Mouse (Mus musculus) lung, postnatal 25 days (tissue): ENCODE measurements at regions not wholly inside any gene's neighbourhood (a gene's known extent, or its start where the extent isn't known, plus 50 kb on each side); places are given as distances from the start of the nearest gene placed in this dataset.

Experiments used
- DNase-seq: peaks from one replicate; pipeline ENCODE4 v3.0.0; 2022; ENCODE audit warnings: low spot score

DNA sequence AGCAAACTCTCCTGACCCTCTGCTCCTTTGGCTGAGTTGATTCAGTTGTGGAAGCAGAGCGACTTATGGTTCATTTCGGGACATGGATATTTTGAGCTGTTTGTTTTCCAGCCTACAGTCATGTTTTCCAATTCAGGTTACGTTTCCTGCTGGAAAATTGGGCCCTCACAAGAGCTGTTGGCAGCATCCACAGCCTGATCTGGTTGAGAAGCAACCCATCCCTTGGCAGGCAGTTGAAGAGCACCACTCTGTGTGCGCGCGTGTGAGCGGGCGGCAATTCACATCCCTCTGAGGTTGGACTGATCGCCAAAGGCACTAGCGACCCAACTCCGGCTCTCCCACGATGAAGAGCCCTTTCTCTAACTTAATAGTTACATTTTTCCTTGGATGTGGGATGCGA, 457.1 kb downstream of the Tmem38b start:
- no peak for DNase-seq

DNA sequence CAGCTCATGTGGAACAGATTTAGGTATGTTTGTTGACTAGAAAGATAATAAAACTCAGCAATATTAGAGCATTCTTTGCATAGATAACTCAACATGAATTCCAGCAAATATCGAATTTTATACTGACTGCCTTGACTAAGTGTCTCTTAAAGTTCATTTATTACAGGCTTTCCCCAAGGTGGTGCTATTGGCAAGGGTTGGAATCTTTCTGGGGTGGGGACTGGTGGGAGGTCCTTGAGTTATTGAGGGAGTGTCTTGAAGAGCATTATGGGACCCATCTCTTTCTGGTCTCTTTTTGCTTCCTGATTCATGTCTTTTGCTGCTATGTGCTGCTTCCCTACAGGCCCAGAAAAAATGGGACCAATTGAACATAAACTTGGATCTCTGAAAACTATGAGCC, 488.0 kb downstream of the Tmem38b start:
- DNase-seq = no peak

DNA sequence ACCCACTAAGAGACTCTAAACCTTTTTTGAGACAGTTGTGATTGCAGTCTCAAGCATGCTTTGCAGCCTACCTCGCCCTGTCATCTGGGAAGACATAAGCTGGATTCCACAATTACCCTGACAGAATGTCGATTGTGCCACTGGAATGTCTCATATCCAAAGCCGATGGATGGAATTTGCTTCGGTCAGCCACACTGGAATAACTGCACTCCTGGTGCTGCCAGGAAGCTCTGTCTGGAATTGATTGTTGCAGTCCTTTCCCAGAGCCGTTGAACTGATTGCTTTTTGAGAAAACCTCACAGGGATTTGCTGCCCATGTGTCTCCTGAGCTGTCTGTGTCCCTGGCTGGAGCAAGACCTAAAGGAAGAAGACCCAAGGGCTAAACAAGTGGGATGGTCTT, 499.0 kb downstream of the Tmem38b start:
- no peak for DNase-seq

DNA sequence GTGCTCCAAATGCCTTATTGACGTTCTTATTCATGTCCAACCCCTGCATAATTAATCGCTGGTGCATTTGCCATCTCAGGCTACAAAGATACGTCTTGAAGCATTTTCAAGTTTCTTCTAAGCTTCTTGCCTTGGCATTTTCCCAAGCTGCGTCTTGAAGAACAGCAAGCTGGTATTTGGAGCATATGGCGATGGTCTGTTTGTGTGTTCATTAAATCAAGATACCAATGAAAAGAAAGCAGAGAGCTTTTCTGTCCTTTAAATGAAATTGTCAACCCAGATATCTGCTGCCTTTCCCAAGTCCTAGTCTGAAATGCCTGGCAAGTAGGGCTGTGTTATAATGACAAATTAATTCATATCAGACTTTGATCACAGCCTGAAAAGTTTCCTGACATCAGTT, 502.4 kb downstream of the Tmem38b start:
- DNase-seq = no peak

DNA sequence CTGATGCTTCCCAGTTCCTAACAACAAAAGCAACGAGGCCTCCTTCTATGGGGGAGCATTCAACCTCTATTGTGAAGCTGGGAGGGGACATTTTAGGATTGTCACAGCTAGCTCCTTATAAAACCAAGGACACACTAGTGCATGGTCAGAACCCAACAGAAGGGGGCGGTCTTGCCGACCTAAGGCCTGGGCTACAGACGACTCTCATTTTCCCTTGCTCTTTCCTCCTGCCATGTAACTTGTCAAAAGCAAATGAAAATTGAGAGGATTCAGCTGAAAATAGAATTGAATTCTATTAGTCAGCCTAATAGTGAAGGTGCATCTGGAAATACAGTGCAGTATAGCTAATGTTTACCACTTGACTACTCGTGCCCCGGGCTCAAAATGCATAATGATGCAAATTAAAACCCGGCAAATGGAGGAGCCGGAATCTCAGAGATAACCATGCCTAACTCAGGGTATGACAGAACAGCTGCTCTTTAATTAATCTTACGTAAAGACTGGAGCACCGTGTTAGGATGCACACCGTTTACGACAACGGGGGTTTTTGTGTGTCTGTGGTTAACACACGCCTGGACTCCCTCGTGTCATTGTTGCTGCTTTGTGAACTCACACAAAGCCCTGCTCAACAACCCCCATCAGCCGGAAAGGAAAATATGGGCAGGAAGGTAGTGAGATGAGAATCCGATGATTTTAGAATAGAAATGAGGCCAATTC, 503.0 kb downstream of the Tmem38b start:
- no peak for DNase-seq

DNA sequence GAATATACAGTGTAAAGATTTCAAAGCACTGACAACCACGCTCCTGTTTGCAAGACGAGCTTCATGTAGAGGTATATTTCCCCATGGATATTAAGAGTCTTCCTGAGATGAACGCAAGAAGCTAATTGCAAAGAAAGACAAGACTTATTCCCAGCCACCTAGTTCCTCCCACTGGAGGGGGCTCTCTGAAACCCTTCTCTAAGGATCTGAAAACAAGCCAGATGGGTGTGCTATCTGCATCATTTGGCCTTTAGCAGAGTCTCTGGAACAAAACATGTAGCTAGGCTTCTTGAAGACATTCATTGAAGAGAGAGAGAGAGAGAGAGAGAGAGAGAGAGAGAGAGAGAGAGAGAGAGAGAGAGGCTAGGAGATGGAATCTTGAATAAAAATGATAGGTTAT, 504.8 kb downstream of the Tmem38b start:
- no peak for DNase-seq

DNA sequence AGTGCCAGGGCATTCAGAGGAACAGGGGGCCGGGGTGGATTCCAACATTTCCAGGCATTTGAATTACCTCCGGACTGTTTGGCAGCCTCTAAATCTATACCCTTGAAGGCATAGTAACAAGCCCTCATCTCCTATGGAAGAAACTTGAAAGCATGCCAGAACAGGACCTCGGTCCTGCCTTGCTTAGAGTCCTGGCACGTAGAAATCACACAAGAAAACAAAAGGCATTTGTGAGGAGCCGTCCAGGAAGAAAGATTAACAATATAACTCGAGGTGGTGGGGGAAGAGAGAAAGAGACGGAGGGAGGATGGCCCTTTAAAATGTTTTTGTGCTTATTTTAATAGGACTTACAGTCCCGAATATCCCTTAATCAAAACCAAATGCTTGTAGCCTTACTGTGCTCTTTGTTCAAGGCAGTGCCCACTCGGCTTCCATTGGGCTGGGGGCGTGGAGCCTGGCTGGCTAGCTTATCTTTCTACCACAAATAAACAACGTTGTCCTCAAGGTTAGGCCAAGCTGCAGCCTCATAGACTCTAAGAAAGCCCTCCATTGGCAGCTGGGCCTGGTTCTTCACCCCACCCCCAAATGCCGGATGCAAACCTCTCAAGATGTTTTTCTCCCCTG, 505.9 kb downstream of the Tmem38b start:
- no peak for DNase-seq

DNA sequence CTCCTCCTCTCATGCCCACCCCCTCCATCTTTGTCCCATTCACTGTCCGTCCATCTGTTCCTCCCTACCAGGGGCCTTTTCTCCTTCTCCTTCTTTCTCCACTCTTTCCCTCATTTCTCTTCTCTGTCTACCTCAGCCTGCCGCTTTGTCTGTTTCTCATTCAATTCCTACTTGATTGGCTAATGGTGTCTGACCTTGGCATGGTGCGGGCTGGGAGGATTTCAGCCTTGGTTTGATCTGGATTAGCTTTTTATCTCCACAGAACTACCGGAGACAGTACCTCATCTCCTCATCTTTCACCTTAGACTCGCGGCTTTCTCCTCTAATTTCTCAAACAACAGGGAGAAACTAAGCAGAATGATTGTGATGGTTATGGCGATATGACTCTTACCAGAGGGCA, 506.4 kb downstream of the Tmem38b start:
- DNase-seq = no peak

DNA sequence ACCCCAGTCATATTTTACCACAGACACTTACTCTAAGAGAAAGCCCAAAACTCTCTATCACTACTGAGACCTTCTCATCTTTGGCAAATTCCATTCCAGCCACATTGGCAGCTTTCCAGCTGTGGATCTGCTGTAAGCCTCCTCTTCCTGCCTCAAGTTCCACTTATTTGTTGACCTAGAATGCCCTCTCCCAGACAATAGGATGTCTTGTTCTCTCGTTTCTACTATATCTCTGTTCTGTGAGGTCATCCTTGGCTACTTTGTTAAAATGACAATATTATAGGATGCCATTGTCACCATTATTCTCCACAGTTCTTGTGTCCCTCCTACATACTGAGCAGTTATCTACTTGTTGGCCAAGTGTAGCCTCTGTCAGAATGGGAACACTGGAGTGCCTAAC, 512.7 kb downstream of the Tmem38b start:
- DNase-seq = no peak

DNA sequence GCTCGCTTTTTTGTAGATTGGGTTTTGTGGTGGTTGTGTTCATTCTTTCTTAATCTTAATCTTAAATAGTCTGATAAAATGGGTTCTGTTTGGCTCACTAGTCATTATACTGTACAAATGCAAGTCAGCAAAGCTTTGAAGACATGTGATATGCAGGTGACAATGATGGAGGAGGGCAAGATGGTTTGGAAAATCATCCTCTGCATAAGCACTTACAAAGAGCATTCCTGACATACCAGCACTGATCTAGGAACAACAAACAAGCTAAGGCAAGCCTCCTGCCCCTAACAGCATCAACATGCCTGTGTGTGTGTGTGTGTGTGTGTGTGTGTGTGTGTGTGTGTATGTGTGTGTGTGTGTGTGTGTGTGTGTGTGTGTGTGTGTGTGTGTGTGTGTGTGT, 514.3 kb downstream of the Tmem38b start:
- DNase-seq = no peak

DNA sequence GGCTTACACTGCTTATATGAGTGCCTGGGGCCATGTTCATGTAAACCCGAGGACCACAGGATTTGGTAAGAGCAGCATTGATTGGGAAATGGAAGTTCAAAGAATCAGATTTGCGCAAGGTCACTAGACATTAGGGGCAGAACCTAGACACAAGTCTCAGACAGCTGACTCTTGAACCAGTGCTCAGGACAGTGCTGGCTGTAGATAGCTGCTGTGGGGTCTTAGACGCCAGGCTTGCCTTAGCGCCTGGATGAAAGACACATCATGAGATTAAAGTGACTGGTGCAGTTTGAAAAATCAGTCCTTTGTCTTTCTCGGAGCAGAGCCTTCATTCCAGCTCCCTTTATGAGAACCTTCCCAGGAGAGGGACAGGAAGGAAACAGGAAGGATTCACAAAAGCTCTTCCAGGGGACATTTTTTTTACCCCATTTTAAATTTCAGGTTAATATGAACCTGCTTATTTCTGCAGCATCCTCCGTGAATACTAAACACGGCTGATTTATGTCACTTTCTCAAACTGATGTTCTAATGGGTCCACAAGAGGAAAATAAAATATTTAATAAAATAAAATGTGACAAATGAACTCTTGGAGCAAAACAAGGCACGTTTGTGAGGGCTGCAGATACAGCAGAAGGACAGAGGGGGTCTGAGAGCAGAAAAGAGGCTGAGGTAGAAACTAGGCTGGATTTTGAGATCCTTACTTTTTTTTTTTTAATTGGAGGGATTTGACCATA, 528.0 kb downstream of the Tmem38b start:
- no peak for DNase-seq

DNA sequence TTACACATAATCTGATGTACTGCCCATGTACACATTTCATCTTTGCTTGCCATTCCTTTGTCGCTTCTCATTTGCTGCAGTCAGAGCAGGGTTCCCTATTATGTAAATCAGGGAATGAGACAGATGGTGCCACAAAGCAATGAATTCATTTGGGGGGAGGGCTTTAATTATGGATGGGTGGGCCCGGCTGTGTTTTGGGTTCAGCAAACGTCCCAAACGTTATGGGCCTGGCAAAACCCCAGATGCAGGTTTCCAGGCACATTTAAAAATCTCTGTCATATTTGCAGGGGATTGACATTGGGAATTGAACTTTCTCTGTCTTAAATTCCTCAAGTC, 528.5 kb downstream of the Tmem38b start:
- no peak for DNase-seq

DNA sequence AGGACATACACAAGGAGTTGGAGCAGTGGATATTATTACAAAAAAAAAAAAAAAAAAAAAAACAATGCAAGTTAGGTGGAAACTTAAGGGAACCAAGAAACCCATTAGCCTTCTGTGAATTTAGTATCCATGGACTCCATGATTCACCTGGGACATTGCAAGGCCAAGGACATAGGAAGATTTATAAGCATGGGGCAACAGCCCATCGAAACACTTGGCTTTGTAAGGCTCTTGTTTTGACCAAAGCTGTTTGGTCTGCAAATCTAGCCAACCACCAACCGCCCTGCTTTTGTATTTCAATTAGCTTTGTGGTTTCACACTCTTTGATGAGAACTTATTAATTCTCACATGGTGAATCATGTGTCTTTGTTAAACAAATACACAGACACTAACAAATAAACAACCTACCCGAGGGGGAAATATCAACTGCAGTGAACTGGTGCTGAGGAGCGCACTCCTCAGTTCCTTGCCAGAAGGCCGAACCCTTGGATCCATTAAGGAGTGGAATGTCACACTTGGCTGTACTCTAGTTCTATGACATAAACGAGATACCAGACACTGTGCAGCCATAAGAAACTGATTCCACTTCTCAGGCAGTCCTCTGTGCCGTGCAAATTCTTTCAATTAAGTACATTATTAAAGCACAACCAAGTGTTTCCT, 529.7 kb downstream of the Tmem38b start:
- no peak for DNase-seq

DNA sequence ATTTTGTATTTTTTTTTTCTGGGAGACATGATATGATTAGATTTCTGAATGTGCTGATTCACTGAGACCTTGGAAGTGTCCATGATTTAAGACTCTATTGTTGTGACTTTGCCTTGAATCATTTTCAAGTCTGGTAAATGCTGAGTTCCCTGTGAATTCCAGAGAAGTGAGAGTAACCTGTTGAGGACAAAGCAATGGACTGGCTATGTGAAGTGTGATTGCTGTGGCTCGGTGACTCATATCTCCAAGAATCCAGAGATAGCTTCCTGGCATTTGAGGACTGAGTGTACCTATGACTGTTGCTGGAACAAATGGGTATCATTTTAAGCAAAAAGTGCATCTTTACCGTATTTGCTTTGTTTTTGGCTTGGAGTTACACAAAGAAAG, 530.2 kb downstream of the Tmem38b start:
- DNase-seq = peak; percentile 16

DNA sequence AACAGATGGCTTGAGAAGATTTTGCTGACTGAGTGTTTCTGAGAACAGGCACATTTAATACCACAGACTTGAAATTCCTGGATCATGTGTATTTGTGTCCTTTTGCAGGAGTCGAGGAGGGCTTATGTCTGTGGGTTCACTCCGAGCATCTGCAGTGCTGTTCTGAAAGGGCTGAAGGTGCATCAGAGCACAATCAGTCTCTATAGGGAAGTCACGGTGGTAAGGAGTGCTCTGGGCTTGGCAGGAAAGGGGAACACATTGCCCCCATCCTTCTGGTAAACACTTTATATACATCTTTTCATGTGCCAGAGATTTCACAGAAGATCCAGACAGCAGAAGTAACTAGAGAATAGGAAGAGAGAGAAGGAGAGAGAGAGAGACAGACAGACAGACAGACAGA, 545.1 kb downstream of the Tmem38b start:
- DNase-seq = no peak

DNA sequence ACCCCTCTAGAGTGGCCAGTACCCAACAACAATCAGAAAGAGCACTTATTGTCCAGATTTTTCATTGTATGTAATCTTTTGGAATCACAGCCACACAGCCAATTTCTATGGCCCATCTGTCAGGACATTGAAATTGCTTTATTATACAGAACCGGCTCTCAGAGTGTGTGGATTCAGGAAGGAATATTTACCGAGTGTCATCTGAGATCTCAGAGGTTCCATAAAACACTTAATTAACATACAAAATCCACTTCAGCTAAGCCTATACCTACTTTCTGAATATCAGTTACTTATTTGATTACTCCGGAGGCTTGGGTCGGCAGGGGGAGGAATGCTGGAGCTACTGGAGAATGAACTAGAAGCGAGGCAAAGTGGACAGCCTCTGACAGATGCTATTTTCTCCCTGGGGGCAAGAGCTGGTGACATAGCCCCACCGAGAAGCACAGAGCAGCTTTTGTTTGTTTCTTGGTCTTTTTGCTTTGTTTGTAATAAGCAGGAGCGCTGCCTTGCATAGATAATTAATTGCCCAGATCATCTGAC, 545.6 kb downstream of the Tmem38b start:
- no peak for DNase-seq

DNA sequence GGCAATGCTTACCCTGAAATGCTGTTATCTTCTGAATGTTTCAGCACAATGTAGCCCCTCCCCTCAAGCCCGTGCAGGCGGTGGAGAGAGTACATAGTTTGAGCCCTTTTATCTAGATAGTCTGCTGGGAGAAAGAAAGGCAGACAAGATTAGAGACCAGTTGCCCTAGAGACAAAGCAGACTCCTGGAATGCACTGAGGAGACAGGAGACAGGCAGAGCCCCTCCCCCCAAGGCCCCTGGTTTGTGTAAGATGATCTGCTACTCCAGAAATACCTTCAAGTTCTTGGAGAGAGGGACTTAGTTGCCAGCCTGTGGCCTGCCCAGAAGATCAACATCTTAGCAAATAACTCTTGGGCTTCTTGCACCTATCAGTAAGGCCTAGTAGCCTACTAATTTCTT, 547.8 kb downstream of the Tmem38b start:
- no peak for DNase-seq

DNA sequence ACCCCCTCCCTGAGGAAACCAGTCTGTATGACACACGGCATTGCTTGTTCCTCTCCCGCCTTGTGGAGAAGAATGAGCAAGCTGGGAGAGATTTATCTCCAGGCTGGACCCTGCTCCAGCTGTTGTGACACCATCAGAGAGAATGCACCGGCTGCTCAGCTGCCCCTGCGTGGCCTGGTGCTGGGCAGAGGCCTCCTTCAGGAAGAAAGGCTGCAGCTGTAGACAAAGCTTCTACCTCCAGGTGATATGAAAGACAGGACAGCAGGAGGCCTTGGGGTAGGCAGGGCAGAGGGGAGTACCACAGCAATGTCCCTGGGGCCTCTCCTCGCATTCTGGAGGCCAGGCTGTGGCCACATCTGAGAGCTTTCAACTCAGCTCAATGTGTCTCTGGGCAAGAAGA, 548.6 kb downstream of the Tmem38b start:
- no peak for DNase-seq

DNA sequence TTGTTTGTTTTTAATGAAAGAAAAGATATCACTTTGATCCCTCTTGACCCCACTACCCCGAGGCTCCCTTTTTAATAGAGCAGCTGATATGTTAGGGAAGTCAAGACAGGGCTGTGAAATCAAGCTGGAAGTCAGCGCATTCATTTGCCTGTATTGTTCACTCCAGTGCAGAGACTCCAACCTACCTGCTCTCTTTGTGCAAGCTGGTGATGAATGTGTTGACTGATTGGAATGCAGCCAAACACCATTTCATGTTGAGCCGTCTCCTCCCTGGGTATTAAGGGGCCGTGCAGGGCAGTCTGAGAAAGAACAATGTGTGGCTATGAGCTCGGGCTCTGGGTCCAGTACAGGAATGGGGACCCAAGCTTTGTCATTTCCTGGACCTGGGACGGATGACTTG, 557.4 kb upstream of the Zfp462 start:
- DNase-seq = no peak

DNA sequence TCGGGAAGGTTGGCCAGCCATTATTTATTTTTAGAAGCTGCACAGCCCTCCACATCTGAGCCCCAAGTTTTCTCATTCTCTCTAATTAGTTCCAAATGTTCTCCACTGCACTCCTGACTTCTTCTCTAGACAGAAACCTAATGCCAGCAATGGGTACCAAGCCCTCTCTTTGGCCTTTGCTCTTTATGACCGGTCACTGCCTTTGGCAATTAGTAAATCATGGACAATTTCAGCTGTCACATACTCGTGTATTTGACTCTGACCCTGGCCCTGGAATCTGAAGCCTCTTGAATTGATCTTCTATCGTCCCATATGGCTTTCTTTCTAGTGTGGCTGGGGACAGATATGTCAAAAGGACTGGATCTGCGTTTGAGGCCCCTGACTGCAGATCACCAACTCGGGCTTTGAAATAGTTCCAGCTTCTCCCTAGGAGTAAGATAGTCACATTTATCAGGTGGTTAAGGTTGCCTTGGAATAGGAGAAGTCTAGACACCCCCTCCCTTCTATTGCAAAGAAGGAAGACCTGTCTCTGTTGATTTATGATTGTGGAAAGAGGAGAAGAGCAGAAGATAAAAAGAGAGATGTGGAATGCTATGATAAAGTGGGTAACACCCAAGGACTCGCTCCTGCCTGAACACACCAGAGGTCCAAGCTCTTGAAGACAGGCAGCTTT, 553.2 kb upstream of the Zfp462 start:
- no peak for DNase-seq

DNA sequence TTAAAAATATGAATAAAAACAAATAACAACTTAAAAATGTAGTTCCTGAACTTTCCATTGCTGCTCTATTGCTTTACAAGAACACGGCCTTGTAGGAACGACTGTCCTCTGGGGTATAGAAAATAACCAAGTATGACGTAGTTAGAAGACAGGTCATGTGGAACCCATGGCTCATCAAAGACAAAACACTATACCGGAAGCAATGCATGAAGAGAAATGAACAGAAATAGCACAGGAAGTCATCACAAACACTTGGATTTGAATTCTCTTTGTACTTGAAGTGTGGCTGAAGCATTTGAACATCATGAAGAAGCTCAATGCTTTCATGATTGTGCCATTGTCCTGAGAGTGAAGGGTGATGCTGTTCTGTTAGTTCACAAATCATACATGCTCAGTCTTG, 538.7 kb upstream of the Zfp462 start:
- DNase-seq = no peak

DNA sequence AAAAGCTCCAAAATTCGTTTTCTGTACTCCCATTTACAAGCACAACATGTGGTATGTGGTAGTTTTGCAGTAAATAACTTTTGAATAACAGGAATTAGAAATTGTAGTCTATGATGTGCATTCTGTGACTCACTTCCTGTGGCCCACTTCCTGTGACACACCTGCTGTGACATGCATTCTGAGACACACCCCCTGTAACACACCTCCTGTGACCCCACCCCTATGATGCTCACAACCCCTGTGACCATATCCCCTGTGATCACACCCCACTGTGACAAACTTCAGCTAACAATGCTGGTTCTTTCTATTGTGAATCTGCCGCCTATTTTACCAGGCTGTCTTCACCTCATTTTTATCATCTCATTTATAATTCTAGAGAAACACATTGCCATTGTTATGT, 536.9 kb upstream of the Zfp462 start:
- DNase-seq = no peak
